Mouse (Mus musculus): ENCODE results near the gene Lamc3. TPM values are rescaled to one million over a fixed set of nuclear protein-coding genes. Genes with fewer than 3 reads are reported as not detected.
A peak's percentile ranks its signal among the peaks of the same experiment; 100 is the strongest.

The Lamc3 gene
- polyA plus RNA-seq, 1 experiment from 2014 or later: 0.15 TPM

DNA sequence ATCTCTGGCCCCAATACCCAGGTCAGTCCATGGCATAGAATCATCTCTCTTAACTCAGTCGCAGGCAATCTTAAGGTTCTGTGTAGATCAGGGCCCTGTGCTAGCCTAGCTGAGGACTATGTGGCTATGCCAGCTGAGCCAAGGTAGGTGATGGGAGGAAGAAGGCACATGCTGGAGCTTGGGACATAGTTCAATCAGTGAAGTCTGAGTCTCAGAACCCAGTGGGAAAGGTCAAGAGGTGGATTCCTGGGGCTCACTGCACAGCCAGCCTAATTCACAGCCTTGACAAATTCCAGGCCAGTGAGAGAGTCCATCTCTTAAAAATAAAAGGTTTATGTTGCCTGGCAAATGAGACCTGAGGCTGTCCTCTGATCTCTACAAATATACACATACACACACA is 23.3 kb upstream of the Lamc3 start:
- WGBS: 91% methylated on average over 1 of the region's 1 CpGs

DNA sequence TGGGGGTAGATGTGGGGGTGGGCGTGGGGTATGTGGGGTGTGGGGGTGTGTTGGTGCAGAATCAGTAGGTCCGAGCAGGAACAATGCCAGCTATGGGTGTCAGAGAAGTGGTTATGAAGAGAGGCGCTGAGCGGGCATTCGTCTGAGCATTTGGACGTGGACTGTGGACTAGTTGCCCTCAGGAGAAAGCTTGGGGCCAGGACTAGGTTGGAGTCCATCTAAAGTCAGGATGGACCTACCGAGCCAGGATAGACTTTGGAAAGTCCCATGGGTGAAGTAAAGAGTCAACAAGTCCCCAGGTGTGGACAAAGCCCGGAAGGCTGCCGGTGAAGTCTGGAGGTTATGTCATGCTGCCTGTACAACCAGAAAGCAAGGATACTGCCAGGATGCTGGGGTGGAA is 22.2 kb upstream of the Lamc3 start:
- no peak for DNase-seq (ENCODE audit: low spot score)
- WGBS: 92% methylated on average over 9 of the region's 9 CpGs
- Histone ChIP-seq H3K4me3 (no peak overlapping the region), H3K4me1 (peaks cover 59% of the 10 kb centered on the region), H3K27ac (0 out of 2 replicates have a peak overlapping the region, but pooled peaks have one; percentile 34), H3K36me3 (no peaks in the 10 kb centered on the region), H3K9me3 (replicated peaks) (no peaks in the 10 kb centered on the region), H3K27me3 (ENCODE audit: low read depth, poor library complexity, severe bottlenecking) (no peaks in the 10 kb centered on the region)

More for the DNA sequence above, 23.3 kb upstream of the Lamc3 start:
- H3K9me3 ChIP-seq (replicated peaks): no peaks in the 10 kb centered on the region
- H3K4me3 ChIP-seq: no peak overlapping the region
- H3K36me3 ChIP-seq: no peaks in the 10 kb centered on the region
- no peak for DNase-seq (ENCODE audit: low spot score)
- H3K27ac ChIP-seq: no peak overlapping the region
- H3K27me3 ChIP-seq (ENCODE audit: low read depth, poor library complexity, severe bottlenecking): peaks cover 8% of the 10 kb centered on the region
- H3K4me1 ChIP-seq: peaks cover 71% of the 10 kb centered on the region

DNA sequence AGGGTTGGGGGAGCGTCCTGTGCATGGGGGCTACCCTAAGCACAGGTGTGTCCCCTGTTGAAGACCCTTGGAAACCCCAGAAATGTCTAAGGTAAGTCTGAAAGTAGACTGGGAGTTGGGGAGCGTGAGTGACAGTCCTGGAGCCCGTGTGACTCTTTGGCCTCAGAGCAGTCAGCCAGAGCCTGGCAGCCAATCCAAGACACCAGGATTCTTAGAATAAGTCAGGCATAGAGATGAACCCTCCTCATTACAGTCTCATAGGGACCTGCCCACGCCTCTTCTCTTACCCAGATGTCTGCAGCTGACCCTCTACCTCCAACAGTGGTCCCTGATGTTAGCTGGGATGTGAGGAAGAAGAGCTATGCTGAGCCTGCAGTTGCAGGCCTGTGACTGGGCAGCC is 21.8 kb upstream of the Lamc3 start:
- no peak overlapping the region for H3K4me3 ChIP-seq
- no peak for DNase-seq (ENCODE audit: low spot score)
- H3K4me1 ChIP-seq: peaks cover 55% of the 10 kb centered on the region
- H3K27ac ChIP-seq: 0 out of 2 replicates have a peak overlapping the region, but pooled peaks have one; percentile 34
- 63% methylated on average over 4 of the region's 4 CpGs for WGBS
- no peaks in the 10 kb centered on the region for H3K36me3 ChIP-seq
- no peaks in the 10 kb centered on the region for H3K27me3 ChIP-seq (ENCODE audit: low read depth, poor library complexity, severe bottlenecking)
- no peaks in the 10 kb centered on the region for H3K9me3 ChIP-seq (replicated peaks)

DNA sequence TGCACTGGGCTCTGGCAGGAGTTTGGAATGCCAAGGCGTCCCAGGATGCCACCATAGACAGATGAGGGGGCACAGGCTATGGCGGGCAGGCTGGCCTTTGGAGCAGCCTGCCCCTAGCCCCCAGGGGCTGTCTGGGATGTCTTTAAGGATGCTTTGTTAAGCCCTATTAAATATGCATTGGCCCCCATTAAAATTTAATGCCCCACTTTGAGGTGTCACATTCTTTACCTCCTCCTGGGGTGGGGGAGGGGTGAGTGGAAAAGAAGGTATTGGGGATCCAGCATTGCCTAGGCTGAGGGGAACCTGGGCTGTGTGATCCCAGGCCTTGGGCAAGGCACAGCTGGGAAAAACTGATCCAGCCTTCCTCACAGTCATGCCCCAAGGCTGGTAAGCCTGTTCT is 21.3 kb upstream of the Lamc3 start:
- H3K4me3 ChIP-seq: no peak overlapping the region
- H3K27ac ChIP-seq: no peak overlapping the region
- no peaks in the 10 kb centered on the region for H3K27me3 ChIP-seq (ENCODE audit: low read depth, poor library complexity, severe bottlenecking)
- no peaks in the 10 kb centered on the region for H3K9me3 ChIP-seq (replicated peaks)
- H3K4me1 ChIP-seq: peaks cover 52% of the 10 kb centered on the region
- DNase-seq (ENCODE audit: low spot score): no peak
- no peaks in the 10 kb centered on the region for H3K36me3 ChIP-seq
- 35% methylated on average over 2 of the region's 2 CpGs for WGBS

DNA sequence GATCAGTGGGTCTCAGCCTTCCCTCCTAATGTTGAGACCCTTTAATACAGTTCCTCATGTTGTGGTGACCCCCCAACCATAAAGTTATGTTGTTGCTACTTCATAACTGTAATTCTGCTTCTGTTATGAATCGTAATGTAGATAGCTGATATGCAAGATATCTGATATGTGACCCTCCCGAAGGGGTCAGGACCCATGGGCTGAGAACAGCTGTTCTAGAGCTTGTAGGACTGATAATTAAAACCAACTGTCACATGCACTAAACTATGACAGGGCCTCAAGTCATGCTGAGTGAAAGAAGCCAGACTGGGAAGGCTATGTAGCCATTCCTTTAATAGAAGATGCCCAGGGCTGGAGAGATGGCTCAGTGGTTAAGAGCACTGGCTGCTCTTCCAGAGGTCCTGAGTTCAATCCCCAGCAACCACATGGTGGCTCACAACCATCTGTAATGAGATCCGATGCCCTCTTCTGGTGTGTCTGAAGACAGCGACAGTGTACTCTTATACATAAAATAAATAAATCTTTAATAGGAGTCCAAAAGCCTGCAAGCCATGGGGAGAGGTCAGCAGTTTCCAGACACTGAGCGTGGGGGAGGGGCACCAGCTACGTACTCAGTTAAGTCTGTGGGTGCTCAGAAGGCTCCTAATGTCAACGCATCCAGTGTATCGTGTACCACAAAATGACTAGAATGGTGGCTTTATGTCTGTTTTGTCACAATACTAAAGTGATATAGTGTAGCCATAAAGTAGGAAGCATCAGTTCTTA is 19.1 kb upstream of the Lamc3 start:
- 90% methylated on average over 8 of the region's 8 CpGs for WGBS
- H3K36me3 ChIP-seq: no peaks in the 10 kb centered on the region
- no peak overlapping the region for H3K4me3 ChIP-seq
- H3K27ac ChIP-seq: no peak overlapping the region
- no peak for DNase-seq (ENCODE audit: low spot score)
- H3K9me3 ChIP-seq (replicated peaks): no peaks in the 10 kb centered on the region
- peaks cover 35% of the 10 kb centered on the region for H3K4me1 ChIP-seq
- no peaks in the 10 kb centered on the region for H3K27me3 ChIP-seq (ENCODE audit: low read depth, poor library complexity, severe bottlenecking)

DNA sequence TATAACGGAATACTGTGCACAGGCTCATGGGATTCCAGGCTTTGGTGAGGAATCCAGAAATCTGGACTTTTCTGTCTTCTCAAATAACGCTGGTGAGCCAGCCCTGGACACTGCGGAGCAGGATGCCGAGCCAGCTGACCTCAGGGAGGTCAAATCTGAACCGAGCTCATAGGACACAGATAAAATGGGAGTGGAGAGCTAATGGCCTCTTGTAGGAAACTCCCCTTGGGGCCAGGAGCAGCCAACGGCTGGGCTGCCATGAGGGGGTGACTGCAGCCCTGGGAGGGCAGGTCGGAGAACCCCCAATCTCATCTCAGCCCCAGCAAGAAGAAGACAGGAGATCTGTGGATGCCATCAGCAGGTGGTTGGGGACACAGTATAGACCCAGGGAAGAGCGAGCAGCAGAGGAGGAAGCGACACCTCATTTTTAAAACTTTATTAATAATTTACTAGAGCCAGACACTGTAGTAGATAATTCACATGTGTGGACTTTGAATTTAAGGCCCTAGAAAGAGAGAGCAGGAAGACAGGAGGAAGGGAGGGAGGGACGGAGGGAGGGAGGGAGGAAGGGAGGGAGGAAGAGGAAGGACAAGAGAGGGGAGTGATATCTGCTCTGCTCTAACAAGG is 18.4 kb upstream of the Lamc3 start:
- no peaks in the 10 kb centered on the region for H3K36me3 ChIP-seq
- H3K27ac ChIP-seq: no peak overlapping the region
- no peak overlapping the region for H3K4me3 ChIP-seq
- peaks cover 28% of the 10 kb centered on the region for H3K4me1 ChIP-seq
- 69% methylated on average over 10 of the region's 10 CpGs for WGBS
- no peak for DNase-seq (ENCODE audit: low spot score)
- H3K9me3 ChIP-seq (replicated peaks): no peaks in the 10 kb centered on the region
- no peaks in the 10 kb centered on the region for H3K27me3 ChIP-seq (ENCODE audit: low read depth, poor library complexity, severe bottlenecking)

DNA sequence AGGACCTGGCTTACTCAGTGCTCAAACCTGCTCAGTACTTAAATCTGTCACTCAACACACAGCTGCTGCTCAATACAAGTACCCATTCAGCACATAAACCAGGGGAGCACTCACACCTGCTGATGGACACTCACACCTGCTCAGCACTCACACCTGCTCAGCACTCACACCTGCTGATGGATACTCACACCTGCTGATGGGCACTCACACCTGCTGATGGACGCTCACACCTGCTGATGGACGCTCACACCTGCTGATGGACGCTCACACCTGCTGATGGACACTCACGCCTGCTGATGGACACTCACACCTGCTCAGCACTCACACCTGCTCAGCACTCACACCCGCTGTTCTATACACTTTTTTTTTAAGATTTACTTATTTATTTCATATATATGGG is 17.4 kb upstream of the Lamc3 start:
- peaks cover 8% of the 10 kb centered on the region; the same call in 1 of the 2 replicates for H3K27me3 ChIP-seq (ENCODE audit: low read depth, poor library complexity, severe bottlenecking)
- H3K4me3 ChIP-seq: no peak overlapping the region
- H3K4me1 ChIP-seq: peaks cover 25% of the 10 kb centered on the region
- no peak for DNase-seq (ENCODE audit: low spot score)
- H3K27ac ChIP-seq: no peak overlapping the region
- no peaks in the 10 kb centered on the region for H3K36me3 ChIP-seq
- 90% methylated on average over 5 of the region's 5 CpGs for WGBS
- no peaks in the 10 kb centered on the region for H3K9me3 ChIP-seq (replicated peaks)

DNA sequence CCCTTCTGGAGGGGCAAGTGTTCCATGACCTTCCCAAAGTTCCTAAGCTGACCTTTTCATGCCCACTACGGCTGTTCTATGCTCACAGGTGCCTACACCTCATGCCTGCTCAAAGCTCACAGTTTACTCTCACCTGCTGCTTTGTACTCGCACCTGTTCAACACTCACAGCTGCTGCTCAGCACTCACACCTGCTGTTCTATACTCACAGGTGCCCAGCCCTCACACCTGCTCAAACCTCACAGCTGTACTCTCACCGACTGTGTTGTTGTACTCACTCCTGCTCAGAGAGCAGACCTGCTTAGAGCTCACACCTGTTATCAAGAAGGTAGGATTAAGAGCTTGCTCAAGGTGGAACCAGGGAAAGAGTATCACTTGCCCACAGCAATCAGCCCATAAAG is 16.4 kb upstream of the Lamc3 start:
- peaks cover 17% of the 10 kb centered on the region for H3K27me3 ChIP-seq (ENCODE audit: low read depth, poor library complexity, severe bottlenecking)
- no peak for DNase-seq (ENCODE audit: low spot score)
- no peak overlapping the region for H3K27ac ChIP-seq
- no peaks in the 10 kb centered on the region for H3K36me3 ChIP-seq
- H3K4me3 ChIP-seq: no peak overlapping the region
- no peaks in the 10 kb centered on the region for H3K9me3 ChIP-seq (replicated peaks)
- H3K4me1 ChIP-seq: peaks cover 18% of the 10 kb centered on the region
- 76% methylated on average over 3 of the region's 3 CpGs for WGBS

DNA sequence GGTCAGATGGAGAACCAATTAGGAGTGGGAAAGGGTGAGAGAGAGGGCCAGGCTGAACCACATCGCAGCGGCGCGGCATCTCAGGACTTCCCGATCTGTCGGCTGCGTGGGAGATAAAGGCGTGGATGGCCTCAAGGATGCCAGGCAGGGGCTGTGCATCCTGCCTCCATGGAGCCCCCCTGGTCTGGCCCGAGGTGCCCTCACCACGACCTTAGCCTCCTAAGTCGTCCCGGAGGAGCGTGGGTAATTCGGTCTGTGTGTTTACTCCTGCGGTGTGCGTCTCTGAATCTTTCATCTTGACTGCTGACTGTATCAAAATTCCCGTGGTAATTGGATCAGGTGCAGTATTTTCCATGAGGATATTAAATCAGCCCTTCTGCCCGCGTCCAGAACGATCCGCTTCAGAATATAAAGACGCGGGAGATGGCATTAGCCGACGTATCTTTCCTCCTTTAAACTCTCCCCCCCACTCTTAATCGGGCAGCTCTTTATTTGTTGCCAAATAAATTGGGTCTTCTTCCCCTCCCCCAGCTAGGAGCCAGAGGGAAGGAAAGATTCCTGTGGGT is 12.7 kb upstream of the Lamc3 start:
- no peak overlapping the region for H3K27ac ChIP-seq
- peaks cover 51% of the 10 kb centered on the region for H3K27me3 ChIP-seq (ENCODE audit: low read depth, poor library complexity, severe bottlenecking)
- no peak overlapping the region for H3K4me3 ChIP-seq
- no peaks in the 10 kb centered on the region for H3K36me3 ChIP-seq
- DNase-seq (ENCODE audit: low spot score): no peak
- no peaks in the 10 kb centered on the region for H3K9me3 ChIP-seq (replicated peaks)
- H3K4me1 ChIP-seq: 0 out of 2 replicates have a peak, but pooled peaks cover 3% of the 10 kb centered on the region
- 84% methylated on average over 26 of the region's 26 CpGs for WGBS

DNA sequence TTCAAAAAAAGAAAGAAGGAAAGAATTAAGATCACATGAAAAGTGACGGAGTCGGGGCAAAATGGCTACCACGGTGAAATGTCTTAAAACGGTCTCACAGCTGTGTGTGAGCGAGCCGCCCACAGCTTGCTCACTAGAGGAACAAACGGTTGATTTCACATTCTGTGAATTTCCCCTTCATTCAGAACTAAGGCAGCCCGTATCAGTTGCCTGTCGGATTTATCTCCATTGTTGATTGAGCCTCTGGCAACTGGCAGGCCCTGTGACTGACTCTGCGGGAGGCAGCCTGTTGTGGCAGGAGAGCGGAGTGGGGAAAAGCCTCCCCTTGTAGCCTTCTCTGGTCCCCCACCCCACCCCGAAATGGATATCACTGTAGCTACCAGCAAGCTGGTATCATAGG is 10.6 kb upstream of the Lamc3 start:
- WGBS: 37% methylated on average over 12 of the region's 12 CpGs

DNA sequence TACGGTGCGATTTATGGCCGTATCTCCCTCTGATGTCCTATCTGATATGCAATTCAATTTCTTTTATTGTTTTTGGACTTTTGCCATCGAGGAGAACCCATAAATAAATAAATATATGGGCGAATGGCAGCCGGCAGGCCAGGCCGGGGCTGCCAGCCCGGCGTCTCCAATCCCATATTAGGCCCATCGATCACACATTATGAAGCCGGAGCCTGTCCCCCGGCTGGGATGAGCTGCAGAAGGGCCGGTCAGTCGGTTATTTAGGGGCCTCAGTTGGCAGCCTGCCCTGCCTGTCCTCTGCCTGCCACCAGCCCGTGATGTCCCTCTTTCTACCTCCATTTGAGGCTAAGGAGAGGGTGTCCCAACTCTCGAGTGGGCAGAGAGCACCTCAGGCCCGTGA is 8.5 kb upstream of the Lamc3 start:
- WGBS: 83% methylated on average over 17 of the region's 17 CpGs
- Histone ChIP-seq H3K36me3 (no peaks in the 10 kb centered on the region), H3K4me3 (no peak overlapping the region), H3K27me3 (ENCODE audit: low read depth, poor library complexity, severe bottlenecking) (peaks cover 93% of the 10 kb centered on the region), H3K9me3 (replicated peaks) (no peaks in the 10 kb centered on the region), H3K27ac (no peak overlapping the region), H3K4me1 (peaks cover 10% of the 10 kb centered on the region)
- no peak for DNase-seq (ENCODE audit: low spot score)

More for the DNA sequence above, 10.6 kb upstream of the Lamc3 start:
- Histone ChIP-seq H3K9me3 (replicated peaks) (no peaks in the 10 kb centered on the region), H3K36me3 (no peaks in the 10 kb centered on the region), H3K4me1 (peaks cover 10% of the 10 kb centered on the region), H3K27ac (no peak overlapping the region), H3K27me3 (ENCODE audit: low read depth, poor library complexity, severe bottlenecking) (peaks cover 71% of the 10 kb centered on the region), H3K4me3 (no peak overlapping the region)
- DNase-seq (ENCODE audit: low spot score): no peak

DNA sequence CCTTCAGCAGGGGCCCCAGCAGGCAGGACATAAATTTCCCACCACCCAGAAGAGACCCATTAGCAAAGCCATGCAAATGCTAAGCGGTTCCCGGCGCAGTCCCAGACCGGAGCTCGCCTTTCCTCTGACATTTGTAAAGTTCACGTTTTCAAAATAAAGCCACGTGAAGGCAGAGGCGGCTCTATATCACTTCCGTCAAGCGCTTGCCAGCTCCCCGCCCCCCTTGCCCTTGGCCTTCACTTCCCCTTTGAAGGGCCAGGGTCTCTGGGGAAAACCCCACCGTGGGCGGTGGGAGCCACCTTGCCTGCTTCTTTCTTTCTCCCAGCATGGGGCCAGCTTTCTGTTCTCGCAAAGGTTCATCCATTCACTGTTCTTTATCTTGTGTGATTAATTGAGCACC is 6.2 kb upstream of the Lamc3 start:
- Histone ChIP-seq H3K4me3 (no peak overlapping the region), H3K36me3 (no peaks in the 10 kb centered on the region), H3K27me3 (ENCODE audit: low read depth, poor library complexity, severe bottlenecking) (peaks cover 97% of the 10 kb centered on the region), H3K27ac (no peak overlapping the region), H3K9me3 (replicated peaks) (no peaks in the 10 kb centered on the region), H3K4me1 (peaks cover 10% of the 10 kb centered on the region)
- no peak for DNase-seq (ENCODE audit: low spot score)
- 4% methylated on average over 14 of the region's 14 CpGs for WGBS

DNA sequence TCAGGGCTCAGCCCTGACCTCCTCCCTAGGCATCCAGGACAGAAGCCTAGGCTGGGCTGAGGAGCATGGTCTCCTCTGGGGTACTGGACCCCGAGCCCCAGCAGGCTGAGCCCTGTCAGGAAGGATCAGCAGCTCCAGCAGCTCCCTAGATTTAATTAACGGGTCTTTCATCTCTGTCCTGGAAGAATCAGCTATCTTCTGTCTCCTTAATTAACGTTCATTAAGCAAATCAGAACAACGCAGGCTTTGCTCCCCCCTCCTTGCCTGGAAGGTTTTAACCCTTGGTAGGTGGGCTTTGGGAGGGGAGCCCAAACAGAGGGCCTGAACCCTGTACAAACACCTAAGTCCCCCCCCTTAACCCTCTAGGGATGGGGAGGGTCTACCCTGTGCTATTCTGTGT is 4.0 kb upstream of the Lamc3 start:
- Histone ChIP-seq H3K4me3 (no peak overlapping the region), H3K4me1 (peaks cover 18% of the 10 kb centered on the region), H3K27me3 (ENCODE audit: low read depth, poor library complexity, severe bottlenecking) (peaks cover 99% of the 10 kb centered on the region), H3K27ac (no peak overlapping the region), H3K9me3 (replicated peaks) (no peaks in the 10 kb centered on the region), H3K36me3 (no peaks in the 10 kb centered on the region)
- 23% methylated on average over 4 of the region's 4 CpGs for WGBS
- DNase-seq (ENCODE audit: low spot score): no peak

Measured in limb, embryonic 10.5 days (tissue).